Mouse (Mus musculus) forebrain, embryonic 16.5 days (tissue): ENCODE data around the gene Gng10. TPM values are rescaled to one million over a fixed set of nuclear protein-coding genes. Genes with fewer than 3 reads are reported as not detected.

Source experiments
- ATAC-seq: fragments of 200-750 bp; cut with Nextera tagmentation; 2 replicates; pipeline ENCODE4 v1.8.0; 2017; ENCODE audit warnings: mild to moderate bottlenecking, moderate library complexity
- H3K27ac ChIP-seq: fragments of 300-500 bp; sonication (generic); 2 replicates; pipeline ENCODE4 v1.5.1; 2014; ENCODE audit warnings: low read length, control low read depth
- H3K27me3 ChIP-seq: fragments of 300-500 bp; sonication (generic); replicated peaks from 2 replicates; pipeline ENCODE4 v1.6.1; 2014; ENCODE audit warnings: low read length; ENCODE audit not compliant: control insufficient read depth, insufficient read depth
- H3K36me3 ChIP-seq: fragments of 300-500 bp; sonication (generic); 2 replicates; pipeline ENCODE4 v1.6.1; 2014; ENCODE audit not compliant: control insufficient read depth, insufficient read depth
- H3K4me1 ChIP-seq: fragments of 300-500 bp; sonication (generic); replicated peaks from 2 replicates; pipeline ENCODE4 v1.6.1; 2014; ENCODE audit warnings: low read length; ENCODE audit not compliant: control insufficient read depth, insufficient read depth
- H3K4me2 ChIP-seq: fragments of 300-500 bp; sonication (generic); 2 replicates; pipeline ENCODE4 v1.6.1; 2014; ENCODE audit warnings: mild to moderate bottlenecking, low read length, control low read depth
- H3K4me3 ChIP-seq: fragments of 300-500 bp; sonication (generic); replicated peaks from 2 replicates; pipeline ENCODE4 v1.5.1; 2014; ENCODE audit warnings: mild to moderate bottlenecking, low read length, control low read depth
- H3K9ac ChIP-seq: fragments of 300-500 bp; sonication (generic); replicated peaks from 2 replicates; pipeline ENCODE4 v1.6.1; 2014; ENCODE audit warnings: low read depth, low read length, control low read depth
- H3K9me3 ChIP-seq: fragments of 300-500 bp; sonication (generic); 2 replicates; pipeline ENCODE4 v1.6.1; 2016; ENCODE audit warnings: low read length; ENCODE audit not compliant: control insufficient read depth
- WGBS: fragments of 180-500 bp; shearing (Covaris S2); extraction: QIAGEN DNeasy Blood & Tissue Kit; methylation state at CpG from one replicate; pipeline ENCODE4 v1.1.7; 2014; 5-methylcytosine and 5-hydroxymethylcytosine counted together
- polyA plus RNA-seq: library from polyadenylated mRNA; unstranded; fragments of >200 nt; fragmentation: Nextera tagmentation; extraction: Ambion mirVana; gene quantifications from 2 replicates; pipeline ENCODE4 v1.2.1, GENCODE M21; 2015

Gng10 gene
- polyA plus RNA-seq, 1 experiment from 2014 or later: 212 TPM

DNA sequence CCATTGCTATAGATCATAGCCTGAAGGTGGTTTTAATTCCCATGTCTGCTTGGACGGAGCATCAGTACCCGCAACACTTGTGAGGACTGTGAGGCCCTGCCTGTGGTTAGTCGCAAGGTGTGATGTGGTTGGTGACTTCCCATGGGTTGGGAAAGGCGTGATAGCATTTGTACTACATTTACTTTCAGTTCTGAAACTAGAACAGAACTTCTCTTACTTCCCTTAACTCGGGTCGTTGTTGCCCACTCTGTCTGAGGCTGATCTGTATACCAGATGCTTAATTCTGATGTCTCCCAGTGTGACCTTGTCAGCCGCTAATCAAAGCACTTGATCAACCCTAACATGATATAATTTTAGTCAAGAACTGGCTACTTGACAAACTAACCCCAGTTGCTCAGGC is 25.7 kb upstream of the Gng10 start:
- Histone ChIP-seq H3K4me1 (peaks cover 6% of the 10 kb centered on the region), H3K4me3 (no peak overlapping the region), H3K27ac (no peak overlapping the region), H3K27me3 (no peaks in the 10 kb centered on the region), H3K9ac (no peak overlapping the region), H3K9me3 (no peaks in the 10 kb centered on the region), H3K36me3 (no peaks in the 10 kb centered on the region), H3K4me2 (no peak overlapping the region)
- ATAC-seq: no peak
- 91% methylated on average over 7 of the region's 7 CpGs for WGBS

DNA sequence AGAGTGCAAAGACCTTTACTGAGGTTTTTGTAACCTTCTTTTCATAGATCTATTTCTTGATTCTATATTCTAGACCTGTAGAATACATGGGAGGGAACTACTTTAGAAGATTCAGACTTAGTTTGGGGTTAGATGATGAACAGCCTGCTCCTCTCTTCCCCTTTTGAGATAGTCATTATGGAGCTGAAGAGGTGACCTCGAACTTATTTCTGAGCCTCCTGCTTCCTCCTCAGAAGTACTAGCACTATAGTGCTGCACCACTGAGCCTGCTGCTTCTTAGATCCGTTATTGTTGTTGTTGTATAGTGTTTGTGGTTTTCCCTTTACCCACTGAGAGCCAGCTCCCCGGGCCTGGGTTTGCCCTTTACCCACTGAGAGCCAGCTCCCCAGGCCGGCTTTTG is 25.2 kb upstream of the Gng10 start:
- peaks cover under 1% of the 10 kb centered on the region for H3K4me1 ChIP-seq
- H3K4me2 ChIP-seq: no peak overlapping the region
- no peaks in the 10 kb centered on the region for H3K36me3 ChIP-seq
- H3K27ac ChIP-seq: no peak overlapping the region
- no peak overlapping the region for H3K9ac ChIP-seq
- no peak overlapping the region for H3K4me3 ChIP-seq
- 71% methylated on average over 4 of the region's 4 CpGs for WGBS
- no peak for ATAC-seq
- no peaks in the 10 kb centered on the region for H3K9me3 ChIP-seq
- no peaks in the 10 kb centered on the region for H3K27me3 ChIP-seq

DNA sequence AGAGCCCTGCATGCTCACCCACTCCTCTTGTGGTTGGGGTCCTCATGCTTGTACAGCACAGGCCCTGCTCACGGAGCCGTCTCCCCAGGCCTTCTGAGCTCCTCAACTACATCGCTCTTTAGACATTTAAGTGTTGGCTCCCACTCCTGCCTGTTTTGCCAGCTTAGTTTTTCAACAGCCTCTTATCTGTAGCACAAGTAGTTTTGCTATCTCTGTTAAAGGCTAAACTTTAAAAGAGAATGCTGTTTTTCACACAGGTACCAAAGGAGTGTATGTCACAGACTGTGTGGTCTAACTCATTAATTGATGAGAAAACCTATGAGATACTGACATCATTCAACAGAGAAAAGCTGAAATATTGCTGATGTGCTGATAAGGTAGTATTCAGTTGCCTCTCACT is 23.4 kb upstream of the Gng10 start:
- Histone ChIP-seq H3K36me3 (no peaks in the 10 kb centered on the region), H3K27ac (no peak overlapping the region), H3K4me1 (no peaks in the 10 kb centered on the region), H3K4me2 (no peak overlapping the region), H3K27me3 (no peaks in the 10 kb centered on the region), H3K9ac (no peak overlapping the region), H3K9me3 (no peaks in the 10 kb centered on the region), H3K4me3 (no peak overlapping the region)
- 76% methylated on average over 3 of the region's 3 CpGs for WGBS
- ATAC-seq: no peak

DNA sequence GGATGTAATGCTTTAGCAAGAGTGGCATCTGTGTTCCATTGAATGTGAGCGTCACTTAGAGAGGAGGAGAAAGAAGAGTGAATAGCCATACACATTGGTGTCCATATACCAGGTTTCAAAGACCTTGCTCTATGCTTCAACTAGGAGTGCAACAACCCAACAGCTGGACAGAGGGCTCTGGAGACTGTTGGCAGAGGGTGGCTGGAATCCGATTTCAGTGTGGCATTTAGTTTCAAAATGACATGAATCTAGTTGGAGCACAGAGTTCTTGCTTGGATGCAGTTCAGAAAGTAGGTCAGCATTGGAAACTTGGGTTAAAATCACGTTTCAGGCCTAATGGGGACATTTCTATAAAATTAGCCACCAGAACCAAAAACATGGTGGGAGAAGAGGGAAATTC is 19.7 kb upstream of the Gng10 start:
- Histone ChIP-seq H3K9ac (no peak overlapping the region), H3K4me1 (no peaks in the 10 kb centered on the region), H3K9me3 (no peaks in the 10 kb centered on the region), H3K4me2 (no peak overlapping the region), H3K27ac (no peak overlapping the region), H3K36me3 (no peaks in the 10 kb centered on the region), H3K27me3 (no peaks in the 10 kb centered on the region), H3K4me3 (no peak overlapping the region)
- ATAC-seq: no peak
- 88% methylated on average over 3 of the region's 3 CpGs for WGBS

- ATAC-seq: no peak
- Histone ChIP-seq H3K4me2 (no peak overlapping the region), H3K36me3 (no peaks in the 10 kb centered on the region), H3K9me3 (no peaks in the 10 kb centered on the region), H3K27ac (no peak overlapping the region), H3K9ac (no peak overlapping the region), H3K27me3 (no peaks in the 10 kb centered on the region), H3K4me1 (no peaks in the 10 kb centered on the region), H3K4me3 (no peak overlapping the region)
- WGBS: 93% methylated on average over 2 of the region's 2 CpGs
Observed at GRCm38 (mm10) chr4:59016922-59017321, 18.0 kb upstream of the Gng10 start.

DNA sequence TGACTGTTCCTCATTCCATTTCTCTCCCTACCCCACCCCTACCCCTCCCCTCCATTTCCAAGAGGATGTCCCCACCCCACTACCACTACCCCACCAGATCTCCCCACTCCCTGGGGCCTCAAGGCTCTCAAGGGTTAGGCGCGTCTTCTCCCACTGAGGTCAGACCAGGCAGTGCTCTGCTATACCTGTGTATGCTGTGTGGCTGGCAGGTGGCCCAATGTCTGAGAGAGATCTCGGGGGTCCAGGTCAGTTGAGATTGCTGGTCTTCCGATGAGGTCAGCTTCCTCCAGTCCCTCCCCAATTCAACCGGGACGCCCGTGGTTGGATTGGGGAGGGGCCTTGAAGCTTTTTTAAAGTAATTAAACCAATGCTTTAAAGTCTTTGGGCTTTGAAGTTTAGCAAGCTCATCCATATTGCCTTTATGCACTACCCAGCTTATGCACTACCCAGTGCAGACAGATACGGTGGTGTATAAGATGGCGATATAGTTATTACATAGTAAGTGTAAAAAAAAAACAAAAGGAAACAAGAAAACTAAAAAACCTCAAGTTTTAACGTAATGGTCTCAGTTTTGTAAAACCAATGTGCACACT is 467 bp upstream of the Gng10 start:
- peak; percentile 29; the same call in 1 of the 2 replicates for ATAC-seq
- no peaks in the 10 kb centered on the region for H3K27me3 ChIP-seq
- H3K9ac ChIP-seq: peak overlapping the region; percentile 98
- H3K4me1 ChIP-seq: peaks cover 13% of the 10 kb centered on the region
- peak overlapping the region; percentile 51 for H3K4me2 ChIP-seq
- peak overlapping the region; percentile 86 for H3K4me3 ChIP-seq
- WGBS: 75% methylated on average over 10 of the region's 10 CpGs
- peaks cover 2% of the 10 kb centered on the region; the same call in 1 of the 2 replicates for H3K36me3 ChIP-seq
- peak overlapping the region; percentile 92 for H3K27ac ChIP-seq
- 0 out of 2 replicates have a peak, but pooled peaks cover 2% of the 10 kb centered on the region for H3K9me3 ChIP-seq

DNA sequence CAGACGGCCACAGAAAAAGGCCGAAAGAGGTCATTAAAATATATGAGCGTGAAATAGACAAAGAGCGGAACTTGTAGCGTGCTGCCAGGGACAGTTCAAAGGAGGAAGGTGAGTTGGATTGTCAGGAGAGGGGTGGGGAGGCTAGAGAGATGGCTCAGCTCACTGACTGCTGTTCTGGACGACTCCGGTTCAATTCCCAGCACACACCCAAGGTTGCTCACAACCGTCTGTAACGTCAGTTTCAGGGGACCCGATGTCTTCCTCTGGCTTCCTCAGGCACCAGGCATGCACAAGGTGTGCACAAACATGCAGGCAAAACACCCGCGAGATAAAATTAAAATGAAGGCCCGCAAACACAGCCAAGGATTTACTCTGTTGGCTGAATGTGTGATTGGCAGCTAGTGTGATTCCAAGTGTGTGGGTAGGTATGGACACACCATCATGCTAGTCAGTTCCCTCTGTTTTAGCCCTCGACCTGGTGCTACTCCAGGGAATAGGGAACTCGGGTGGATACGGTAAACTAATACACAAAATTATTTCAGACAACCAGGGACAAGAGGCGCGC is 980 bp downstream of the Gng10 start:
- H3K27me3 ChIP-seq: no peaks in the 10 kb centered on the region
- peak overlapping the region; percentile 92 for H3K27ac ChIP-seq
- H3K9me3 ChIP-seq: 0 out of 2 replicates have a peak, but pooled peaks cover 2% of the 10 kb centered on the region
- H3K4me3 ChIP-seq: peak overlapping the region; percentile 86
- ATAC-seq: peak; percentile 31
- peaks cover 13% of the 10 kb centered on the region for H3K36me3 ChIP-seq
- H3K4me2 ChIP-seq: peak overlapping the region; percentile 51
- peaks cover 13% of the 10 kb centered on the region for H3K4me1 ChIP-seq
- WGBS: 54% methylated on average over 18 of the region's 18 CpGs
- peak overlapping the region; percentile 98 for H3K9ac ChIP-seq

GRCm38 (mm10) chr4:59036490-59037127 is 1.7 kb downstream of the Gng10 start:
- Histone ChIP-seq H3K4me1 (peaks cover 13% of the 10 kb centered on the region), H3K36me3 (peaks cover 13% of the 10 kb centered on the region), H3K4me3 (peak overlapping the region; percentile 6; the same call in 1 of the 2 replicates), H3K9me3 (0 out of 2 replicates have a peak, but pooled peaks cover 2% of the 10 kb centered on the region), H3K27me3 (no peaks in the 10 kb centered on the region), H3K4me2 (peak overlapping the region; percentile 21), H3K27ac (no peak overlapping the region), H3K9ac (no peak overlapping the region)
- peak; percentile 21; the same call in 1 of the 2 replicates for ATAC-seq
- WGBS: 50% methylated on average over 13 of the region's 13 CpGs

DNA sequence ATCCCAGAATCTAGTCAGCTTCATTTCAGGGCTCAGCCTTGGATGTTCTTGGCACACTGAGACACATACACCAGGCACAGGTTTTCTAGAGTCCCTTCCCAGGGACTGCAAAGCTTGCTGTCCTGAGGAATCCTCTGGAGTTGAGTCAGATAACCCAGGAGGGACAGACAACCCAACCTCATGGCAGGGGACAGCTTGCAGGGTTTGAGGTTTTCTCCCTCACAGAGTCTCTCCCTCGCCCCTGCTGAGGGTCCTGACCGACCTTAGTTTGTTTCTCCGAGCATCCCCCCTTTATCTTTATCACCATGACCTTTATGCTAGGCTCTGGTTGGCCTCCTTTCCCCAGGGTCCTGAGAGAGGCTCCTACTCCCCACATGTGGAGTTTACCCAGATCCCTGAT is 2.6 kb downstream of the Gng10 start:
- WGBS: 87% methylated on average over 3 of the region's 3 CpGs

More for the DNA sequence above, 2.6 kb downstream of the Gng10 start:
- Histone ChIP-seq H3K4me3 (no peak overlapping the region), H3K9me3 (0 out of 2 replicates have a peak, but pooled peaks cover 2% of the 10 kb centered on the region), H3K27ac (no peak overlapping the region), H3K4me2 (no peak overlapping the region), H3K36me3 (peaks cover 19% of the 10 kb centered on the region), H3K27me3 (no peaks in the 10 kb centered on the region), H3K4me1 (peaks cover 13% of the 10 kb centered on the region), H3K9ac (no peak overlapping the region)
- no peak for ATAC-seq
